Mouse (Mus musculus): ENCODE measurements around the gene Med27.

DNA sequence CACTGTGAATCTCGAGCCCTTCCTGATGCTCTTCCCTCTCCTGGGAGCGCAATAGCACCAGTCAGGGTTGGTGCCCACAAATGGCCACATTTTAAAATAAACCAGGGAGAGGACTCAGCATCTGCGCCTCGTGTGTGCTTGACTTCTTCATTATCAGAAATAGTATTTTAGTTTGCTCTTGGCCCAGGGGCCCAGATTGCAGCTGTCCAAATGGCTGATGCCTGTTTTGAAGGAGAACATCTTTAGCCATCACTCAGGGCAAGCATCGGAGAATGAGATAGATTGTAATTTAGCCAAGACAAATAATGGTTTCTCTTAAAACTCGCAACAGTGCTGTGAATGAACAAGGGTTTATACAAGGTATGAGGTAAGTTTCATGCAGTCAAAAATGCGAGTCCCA lies 92.8 kb downstream of the Med27 start:
- TF ChIP-seq POLR2A (IDR thresholded peaks at IDR 0.05; ENCODE audit: insufficient read depth, low read length) (no peak), CTCF (IDR thresholded peaks at IDR 0.05; ENCODE audit: low read depth, low read length) (no peak), EP300 (IDR thresholded peaks at IDR 0.05; ENCODE audit: insufficient read depth, low read depth, low read length) (no peak)
